Mouse (Mus musculus) kidney, adult 9 months (tissue): ENCODE measurements at regions not wholly inside any gene's neighbourhood (a gene's known extent, or its start where the extent isn't known, plus 50 kb on each side); places are given as distances from the start of the nearest gene placed in this dataset.

ENCODE experiments used
- DNase-seq: peaks from one replicate; pipeline ENCODE4 v3.0.0; 2022

- DNase-seq, result no peak
These were observed 60.3 kb downstream of the Ing2 start for GRCm38 (mm10) chr8:47615061-47615460.

DNA sequence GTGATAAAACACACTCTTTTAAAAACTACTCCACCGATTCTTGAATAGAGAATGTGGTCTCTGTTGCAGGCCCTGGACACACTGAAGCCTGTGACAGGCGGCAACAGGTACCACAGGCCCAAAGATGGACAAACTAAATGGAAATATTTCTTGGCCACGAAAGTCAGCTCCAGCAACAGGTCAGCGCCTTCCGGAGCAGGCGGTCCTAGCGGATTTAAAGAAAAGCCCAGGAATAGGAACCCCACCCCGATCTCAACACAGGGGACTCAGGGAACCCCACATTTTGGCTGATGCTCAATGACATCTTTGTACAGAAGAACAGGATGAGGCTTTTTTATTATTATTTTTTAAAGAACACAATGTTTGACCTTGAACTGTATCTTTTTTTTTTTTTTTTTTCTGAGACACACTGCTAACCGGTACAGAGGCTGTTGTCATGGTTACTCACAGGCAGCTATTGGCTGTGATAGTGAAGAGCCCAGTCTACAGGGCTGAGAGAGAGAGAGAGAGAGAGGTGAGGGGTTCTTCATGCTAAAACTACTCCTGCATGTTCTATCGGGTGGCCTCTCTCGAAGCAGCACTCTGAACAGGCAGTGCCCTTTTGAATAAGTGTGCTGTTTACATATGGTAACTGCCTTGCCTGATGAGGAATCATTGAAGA, 63.5 kb downstream of the Ing2 start:
- DNase-seq, result no peak

DNA sequence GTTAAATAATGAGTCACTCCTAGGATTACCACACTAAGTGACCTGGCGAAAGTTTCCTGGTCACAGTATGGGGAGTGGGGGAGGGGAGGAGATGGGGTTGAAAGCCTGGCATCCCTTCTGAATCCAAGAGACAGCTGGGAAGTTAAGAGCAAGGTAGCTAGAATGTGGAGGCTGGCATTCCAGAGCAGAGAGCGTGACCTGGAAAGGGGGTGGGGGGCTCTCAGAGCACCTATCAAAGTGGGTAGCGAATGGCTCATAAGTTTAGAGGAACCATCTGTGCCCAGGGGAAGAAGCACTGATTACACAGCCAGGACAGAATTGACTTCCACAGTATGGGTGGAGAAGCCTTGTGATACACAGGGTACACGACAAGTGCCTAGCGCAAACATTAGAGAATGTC, 65.4 kb downstream of the Ing2 start:
- no peak for DNase-seq

- peak; percentile 60 for DNase-seq
These were observed 70.9 kb downstream of the Rwdd4a start for GRCm38 (mm10) chr8:47604198-47604835.
